Mouse (Mus musculus) embryonic facial prominence, embryonic 11.5 days (tissue): ENCODE data around the gene Ap2m1. TPM values are rescaled to one million over a fixed set of nuclear protein-coding genes. Genes with fewer than 3 reads are reported as not detected.

Experiments
- ATAC-seq: fragments of 200-750 bp; cut with Nextera tagmentation; replicated peaks from 2 replicates; pipeline ENCODE4 v1.8.0; 2017; ENCODE audit warnings: low read depth; ENCODE audit not compliant: insufficient number of reproducible peaks, low FRiP score, low TSS enrichment
- DNase-seq: peaks from one replicate; pipeline ENCODE4 v3.0.0-alpha.2; 2015; ENCODE audit warnings: low spot score
- H3K27ac ChIP-seq: fragments of 300-500 bp; sonication (generic); replicated peaks from 2 replicates; pipeline ENCODE4 v1.5.1; 2014; ENCODE audit warnings: mild to moderate bottlenecking, low read depth, low read length, control low read depth
- H3K27me3 ChIP-seq: fragments of 300-500 bp; sonication (generic); 2 replicates; pipeline ENCODE4 v1.6.1; 2014; ENCODE audit warnings: mild to moderate bottlenecking, low read length, moderate library complexity, mixed read lengths; ENCODE audit not compliant: control insufficient read depth, insufficient read depth
- H3K36me3 ChIP-seq: fragments of 300-500 bp; sonication (generic); replicated peaks from 2 replicates; pipeline ENCODE4 v1.6.1; 2014; ENCODE audit warnings: low read depth, mild to moderate bottlenecking, low read length, moderate library complexity, mixed read lengths; ENCODE audit not compliant: control insufficient read depth, insufficient read depth
- H3K4me1 ChIP-seq: fragments of 300-500 bp; sonication (generic); 2 replicates; pipeline ENCODE4 v1.6.1; 2014; ENCODE audit warnings: low read length, mixed read lengths; ENCODE audit not compliant: control insufficient read depth, insufficient read depth
- H3K4me2 ChIP-seq: fragments of 300-500 bp; sonication (generic); 2 replicates; pipeline ENCODE4 v1.6.1; 2014; ENCODE audit warnings: low read depth, mild to moderate bottlenecking, control low read depth, low read length, moderate library complexity
- H3K4me3 ChIP-seq: fragments of 300-500 bp; sonication (generic); 2 replicates; pipeline ENCODE4 v1.5.1; 2014; ENCODE audit warnings: low read depth, low read length, control low read depth
- H3K9ac ChIP-seq: fragments of 300-500 bp; sonication (generic); replicated peaks from 2 replicates; pipeline ENCODE4 v1.6.1; 2014; ENCODE audit warnings: mild to moderate bottlenecking, control low read depth, low read length
- H3K9me3 ChIP-seq: fragments of 300-500 bp; sonication (generic); replicated peaks from 2 replicates; pipeline ENCODE4 v1.6.1; 2016; ENCODE audit warnings: mild to moderate bottlenecking, low read length, inconsistent platforms, mixed read lengths; ENCODE audit not compliant: control insufficient read depth
- WGBS: fragments of 180-500 bp; shearing (Covaris S2); extraction: QIAGEN DNeasy Blood & Tissue Kit; methylation state at CpG from one replicate; pipeline ENCODE4 v1.1.7; 2014; 5-methylcytosine and 5-hydroxymethylcytosine counted together
- polyA plus RNA-seq: library from polyadenylated mRNA; unstranded; fragments of >200 nt; fragmentation: Nextera tagmentation; extraction: Ambion mirVana; gene quantifications from 2 replicates; pipeline ENCODE4 v1.2.1, GENCODE M21; 2014

Gene Ap2m1
- polyA plus RNA-seq, 1 experiment from 2014 or later = 756 TPM

DNA sequence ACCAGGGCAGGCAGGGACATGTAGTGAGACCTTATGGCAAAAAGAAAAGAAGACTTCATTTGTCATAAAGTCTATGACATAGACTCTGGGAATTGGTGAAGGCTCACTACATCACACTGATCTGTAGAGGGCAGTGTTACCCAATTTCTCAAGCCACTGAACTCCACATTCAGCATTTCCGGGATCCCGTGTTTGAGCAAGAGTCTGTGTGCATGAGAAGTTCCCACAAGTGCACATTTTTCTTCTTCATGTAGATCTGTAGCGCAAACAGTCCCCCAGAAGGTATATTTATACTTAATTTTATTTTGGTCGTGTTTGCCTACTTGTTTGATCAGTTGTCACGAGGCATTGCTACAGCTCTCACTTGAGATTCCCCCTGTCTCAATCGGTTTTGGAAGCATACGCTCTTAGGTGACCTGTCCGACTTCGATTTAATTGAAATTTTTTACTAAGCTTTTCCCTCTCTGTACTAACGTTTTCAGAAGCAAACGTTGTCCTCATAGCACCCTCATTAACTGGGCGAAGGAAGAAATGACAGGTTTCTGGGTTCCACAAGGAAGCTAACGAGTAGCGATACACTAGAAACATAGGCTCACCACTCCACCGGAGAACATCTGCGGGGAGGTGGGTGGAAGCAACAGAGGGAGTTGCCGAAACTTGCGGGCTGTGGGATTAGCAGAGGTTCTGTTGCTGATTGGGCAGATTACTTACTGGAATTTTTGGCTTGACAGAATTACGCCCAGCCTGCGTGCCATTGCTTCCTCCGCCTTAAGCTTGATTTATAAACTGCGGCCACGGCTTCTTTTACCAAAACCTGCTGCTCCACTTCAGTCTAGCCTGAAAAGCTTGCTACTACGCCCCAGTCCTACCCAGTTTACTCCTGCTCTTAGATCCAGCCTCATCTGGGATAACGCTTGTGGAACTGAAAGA, 38.3 kb upstream of the Ap2m1 start:
- no peaks in the 10 kb centered on the region for H3K9me3 ChIP-seq
- no peaks in the 10 kb centered on the region; the same call in 1 of the 2 replicates for H3K4me1 ChIP-seq
- WGBS = 15% methylated on average over 25 of the region's 25 CpGs
- ATAC-seq = no peak
- no peak overlapping the region; the same call in 1 of the 2 replicates for H3K9ac ChIP-seq
- no peak overlapping the region for H3K27ac ChIP-seq
- peaks cover 4% of the 10 kb centered on the region for H3K36me3 ChIP-seq
- no peaks in the 10 kb centered on the region for H3K27me3 ChIP-seq
- H3K4me3 ChIP-seq = peak overlapping the region; percentile 9
- DNase-seq = peak; percentile 85
- H3K4me2 ChIP-seq = peak overlapping the region; percentile 29

DNA sequence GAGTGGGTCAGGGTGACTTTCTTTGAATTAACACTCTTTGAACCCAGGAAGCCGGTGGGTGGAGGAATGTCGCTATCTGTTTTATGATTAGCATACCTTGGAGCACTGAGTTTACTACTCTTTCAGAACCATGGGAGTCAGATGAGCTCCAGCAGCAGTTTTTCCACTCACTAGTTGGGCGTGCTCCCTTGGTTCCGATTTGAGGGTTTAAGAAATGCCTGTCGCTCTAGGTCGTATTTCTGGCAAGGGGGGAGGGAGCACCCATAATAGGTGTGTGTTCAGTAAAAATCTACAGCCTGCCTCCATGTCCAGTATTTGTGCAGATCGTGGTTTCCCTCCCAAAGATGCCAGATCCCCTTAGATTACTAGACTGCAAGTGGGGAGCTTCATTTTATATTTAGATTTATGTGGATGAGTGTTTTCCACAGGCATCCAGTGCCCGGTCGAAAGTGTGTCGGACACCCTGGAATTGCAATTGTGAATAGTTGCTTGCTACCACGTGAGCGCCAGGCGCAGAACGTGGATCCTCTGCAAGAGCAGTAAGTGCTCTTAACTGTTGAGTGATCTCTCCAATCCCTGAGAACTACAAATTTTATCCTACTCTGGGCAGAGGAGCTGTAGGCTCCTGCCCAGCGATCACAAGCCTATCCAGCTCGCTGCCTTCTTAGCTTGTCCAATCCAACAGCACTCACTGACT, 37.1 kb upstream of the Ap2m1 start:
- H3K27me3 ChIP-seq = no peaks in the 10 kb centered on the region
- H3K27ac ChIP-seq = no peak overlapping the region
- H3K4me3 ChIP-seq = peak overlapping the region; percentile 80
- peak overlapping the region; percentile 68 for H3K4me2 ChIP-seq
- DNase-seq = no peak
- no peaks in the 10 kb centered on the region; the same call in 1 of the 2 replicates for H3K4me1 ChIP-seq
- ATAC-seq = no peak
- 9% methylated on average over 16 of the region's 16 CpGs for WGBS
- H3K36me3 ChIP-seq = peaks cover 8% of the 10 kb centered on the region
- H3K9ac ChIP-seq = peak overlapping the region; percentile 92
- no peaks in the 10 kb centered on the region for H3K9me3 ChIP-seq

GRCm38 (mm10) chr16:20498677-20499475, 36.4 kb upstream of the Ap2m1 start, which contains the start of gene Eif2b5:
Gene Eif2b5, plus strand, starts transcription at chr16:20498817.
- peak within 1 kb of the TSS; percentile 68 for H3K4me2 ChIP-seq
- H3K27ac ChIP-seq = peak within 1 kb of the TSS; percentile 9; the same call in 1 of the 2 replicates
- H3K9ac ChIP-seq = peak within 1 kb of the TSS; percentile 92
- WGBS = under 1% methylated on average over 49 of the region's 49 CpGs
- DNase-seq = peak; percentile 93
- H3K4me3 ChIP-seq = peak within 1 kb of the TSS; percentile 80
- no peaks in the 10 kb centered on the region for H3K27me3 ChIP-seq
- H3K4me1 ChIP-seq = no peaks in the 10 kb centered on the region; the same call in 1 of the 2 replicates
- peak; percentile 96 for ATAC-seq
- no peaks in the 10 kb centered on the region for H3K9me3 ChIP-seq
- H3K36me3 ChIP-seq = peaks cover 13% of the 10 kb centered on the region

GRCm38 (mm10) chr16:20506000-20506399, 29.3 kb upstream of the Ap2m1 start:
- WGBS = 86% methylated on average over 8 of the region's 8 CpGs
- DNase-seq = no peak
- H3K27me3 ChIP-seq = no peaks in the 10 kb centered on the region
- H3K4me1 ChIP-seq = no peaks in the 10 kb centered on the region
- peaks cover 31% of the 10 kb centered on the region for H3K36me3 ChIP-seq
- no peak overlapping the region for H3K4me3 ChIP-seq
- no peak overlapping the region for H3K27ac ChIP-seq
- no peaks in the 10 kb centered on the region for H3K9me3 ChIP-seq
- H3K9ac ChIP-seq = no peak overlapping the region
- no peak for ATAC-seq
- H3K4me2 ChIP-seq = no peak overlapping the region

GRCm38 (mm10) chr16:20509349-20509748, 25.9 kb upstream of the Ap2m1 start:
- Histone ChIP-seq H3K27ac (no peak overlapping the region), H3K9ac (no peak overlapping the region), H3K4me1 (no peaks in the 10 kb centered on the region), H3K4me3 (no peak overlapping the region), H3K4me2 (no peak overlapping the region), H3K36me3 (peaks cover 18% of the 10 kb centered on the region), H3K27me3 (no peaks in the 10 kb centered on the region), H3K9me3 (no peaks in the 10 kb centered on the region)
- DNase-seq = peak; percentile 52
- 72% methylated on average over 3 of the region's 3 CpGs for WGBS
- no peak; the same call in 1 of the 2 replicates for ATAC-seq

GRCm38 (mm10) chr16:20511277-20511847, 23.9 kb upstream of the Ap2m1 start:
- DNase-seq (no peak), ATAC-seq (no peak)
- Histone ChIP-seq H3K4me2 (no peak overlapping the region), H3K36me3 (peaks cover 14% of the 10 kb centered on the region), H3K9ac (no peak overlapping the region), H3K27me3 (no peaks in the 10 kb centered on the region), H3K4me1 (no peaks in the 10 kb centered on the region), H3K4me3 (no peak overlapping the region), H3K27ac (no peak overlapping the region), H3K9me3 (no peaks in the 10 kb centered on the region)
- WGBS = 91% methylated on average over 7 of the region's 7 CpGs

- ATAC-seq = no peak
- no peaks in the 10 kb centered on the region for H3K4me1 ChIP-seq
- H3K27me3 ChIP-seq = no peaks in the 10 kb centered on the region
- H3K9me3 ChIP-seq = no peaks in the 10 kb centered on the region
- H3K9ac ChIP-seq = peak overlapping the region; percentile 95
- no peak for DNase-seq
- no peaks in the 10 kb centered on the region; the same call in 1 of the 2 replicates for H3K36me3 ChIP-seq
- H3K4me3 ChIP-seq = peak overlapping the region; percentile 86
- H3K27ac ChIP-seq = no peak overlapping the region; the same call in 1 of the 2 replicates
- peak overlapping the region; percentile 66 for H3K4me2 ChIP-seq
Measured at GRCm38 (mm10) chr16:20516032-20516431, 19.2 kb upstream of the Ap2m1 start.
